Mouse (Mus musculus) liver, postnatal 0 days (tissue): ENCODE data around the gene Ino80e. TPM values are rescaled to one million over a fixed set of nuclear protein-coding genes. Genes with fewer than 3 reads are reported as not detected.
"Not testable (repeated sequence)": the region's sequence is repeated elsewhere in the genome, so short reads cannot be mapped to it uniquely, and the experiment has no call there.

Source experiments
- ATAC-seq: fragments of 200-750 bp; cut with Nextera tagmentation; 2 replicates; pipeline ENCODE4 v1.8.0; 2017; ENCODE audit warnings: mild to moderate bottlenecking, moderate library complexity
- DNase-seq: peaks from one replicate; pipeline ENCODE4 v3.0.0-alpha.2; 2016
- H3K27ac ChIP-seq: fragments of 300-500 bp; sonication (generic); 2 replicates; pipeline ENCODE4 v1.5.1; 2014; ENCODE audit warnings: antibody characterized with exemption, moderate library complexity, mild to moderate bottlenecking, low read depth
- H3K27me3 ChIP-seq: fragments of 300-500 bp; sonication (generic); 2 replicates; pipeline ENCODE4 v1.6.1; 2014; ENCODE audit warnings: low read length, control low read depth, mixed read lengths; ENCODE audit not compliant: insufficient read depth
- H3K36me3 ChIP-seq: fragments of 300-500 bp; sonication (generic); replicated peaks from 2 replicates; pipeline ENCODE4 v1.6.1; 2014; ENCODE audit warnings: mild to moderate bottlenecking, control low read depth, low read length, moderate library complexity, mixed read lengths; ENCODE audit not compliant: insufficient read depth
- H3K4me1 ChIP-seq: fragments of 300-500 bp; sonication (generic); 2 replicates; pipeline ENCODE4 v1.6.1; 2014; ENCODE audit warnings: antibody characterized with exemption, mild to moderate bottlenecking, control low read depth; ENCODE audit not compliant: insufficient read depth
- H3K4me2 ChIP-seq: fragments of 300-500 bp; sonication (generic); 2 replicates; pipeline ENCODE4 v1.6.1; 2014; ENCODE audit warnings: low read depth, mild to moderate bottlenecking, low read length, moderate library complexity, mixed read lengths
- H3K4me3 ChIP-seq: fragments of 300-500 bp; sonication (generic); 2 replicates; pipeline ENCODE4 v1.5.1; 2014; ENCODE audit warnings: low read depth, low read length
- H3K9ac ChIP-seq: fragments of 300-500 bp; sonication (generic); replicated peaks from 2 replicates; pipeline ENCODE4 v1.6.1; 2014; ENCODE audit warnings: mild to moderate bottlenecking, moderate library complexity
- H3K9me3 ChIP-seq: fragments of 300-500 bp; sonication (generic); 2 replicates; pipeline ENCODE4 v1.6.1; 2016; ENCODE audit warnings: mild to moderate bottlenecking, control low read depth, low read length, mixed read lengths
- CTCF ChIP-seq: sonication (generic); IDR thresholded peaks from 2 replicates; pipeline ENCODE4 v1.5.1; 2016; ENCODE audit warnings: antibody characterized with exemption, low read depth
- EP300 ChIP-seq: IDR thresholded peaks from 2 replicates; pipeline ENCODE4 v1.6.1; 2016; ENCODE audit warnings: antibody characterized with exemption, low read depth, mild to moderate bottlenecking
- WGBS: fragments of 180-500 bp; shearing (Covaris S2); extraction: QIAGEN DNeasy Blood & Tissue Kit; methylation state at CpG from one replicate; pipeline ENCODE4 v1.1.7; 2014; ENCODE audit not compliant: insufficient replicate concordance; 5-methylcytosine and 5-hydroxymethylcytosine counted together
- polyA plus RNA-seq: library from polyadenylated mRNA; unstranded; fragments of >200 nt; fragmentation: Nextera tagmentation; extraction: Ambion mirVana; gene quantifications from 2 replicates; pipeline ENCODE4 v1.2.1, GENCODE M21; 2015

Gene Ino80e
- 17.2 and 20.6 TPM in 2 replicates for polyA plus RNA-seq

DNA sequence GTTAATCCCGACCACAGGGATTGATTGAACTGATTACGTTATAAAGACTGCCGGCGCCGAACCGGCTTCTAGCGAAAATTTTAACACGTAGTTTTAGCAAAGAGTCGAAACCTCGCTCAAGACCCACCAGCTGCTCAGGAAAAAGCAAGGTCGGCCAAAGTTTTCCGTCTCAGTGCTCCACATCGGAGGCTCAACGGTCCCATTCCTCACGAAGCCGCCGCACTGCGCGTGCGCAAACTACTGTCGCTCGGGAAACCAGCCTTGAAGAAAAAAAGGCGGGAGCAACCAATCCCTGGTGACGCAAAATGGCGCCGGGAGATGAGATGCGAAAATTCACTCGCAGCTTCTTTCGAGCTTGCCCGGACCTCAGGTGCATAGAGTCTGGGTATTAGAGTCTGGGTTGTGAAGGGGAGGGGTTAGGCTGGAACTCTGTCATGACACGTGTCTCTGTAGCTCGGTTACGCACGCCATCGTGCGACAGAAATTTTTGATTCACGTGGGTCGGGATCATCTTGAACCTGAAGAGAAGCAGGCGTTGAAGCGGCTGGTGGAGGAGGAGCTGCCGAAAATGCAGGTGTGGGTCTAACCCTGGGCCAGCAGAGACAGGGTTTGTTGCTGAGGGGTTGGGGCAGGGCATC lies at the start of gene Ino80e:
Gene Ino80e, minus strand, starts transcription at position 231 of the 638 bp plus-strand sequence.
- peak within 1 kb of the TSS; percentile 72 for H3K4me3 ChIP-seq
- peak within 1 kb of the TSS; percentile 24 for H3K27ac ChIP-seq
- no peaks in the 10 kb centered on the region for H3K27me3 ChIP-seq
- H3K9ac ChIP-seq, result peak within 1 kb of the TSS; percentile 78
- no peaks in the 10 kb centered on the region for H3K9me3 ChIP-seq
- DNase-seq, result peak; percentile 94
- ATAC-seq, result peak; percentile 82
- H3K4me1 ChIP-seq, result peaks cover 17% of the 10 kb centered on the region
- WGBS, result under 1% methylated on average over 41 of the region's 41 CpGs
- H3K4me2 ChIP-seq, result peak within 1 kb of the TSS; percentile 95
- H3K36me3 ChIP-seq, result peaks cover 53% of the 10 kb centered on the region
- TF ChIP-seq EP300 (no peak; the same call in 1 of the 2 replicates), CTCF (no peak)

DNA sequence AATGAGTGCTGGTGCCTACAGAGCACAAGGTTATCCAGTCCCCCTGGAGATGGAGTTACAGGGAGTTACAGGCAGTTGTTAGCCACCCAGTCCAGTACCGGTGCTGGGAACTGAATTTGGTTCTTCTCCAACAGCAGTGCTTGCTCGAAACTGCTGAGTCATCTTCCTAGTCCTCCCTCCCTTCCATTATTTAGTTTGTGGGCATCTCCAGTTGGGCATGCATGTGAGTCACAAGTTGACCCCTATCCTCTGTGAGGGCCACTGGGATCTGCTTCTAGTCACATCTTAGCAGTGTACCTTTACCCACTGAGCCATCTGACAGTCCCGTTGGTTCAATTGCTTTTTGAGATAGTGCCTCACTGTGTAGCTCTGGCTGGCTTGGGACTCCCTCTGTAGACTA lies 43.4 kb upstream of the Ino80e start:
- DNase-seq, result no peak
- ATAC-seq, result no peak
- H3K9me3 ChIP-seq, result no peaks in the 10 kb centered on the region

DNA sequence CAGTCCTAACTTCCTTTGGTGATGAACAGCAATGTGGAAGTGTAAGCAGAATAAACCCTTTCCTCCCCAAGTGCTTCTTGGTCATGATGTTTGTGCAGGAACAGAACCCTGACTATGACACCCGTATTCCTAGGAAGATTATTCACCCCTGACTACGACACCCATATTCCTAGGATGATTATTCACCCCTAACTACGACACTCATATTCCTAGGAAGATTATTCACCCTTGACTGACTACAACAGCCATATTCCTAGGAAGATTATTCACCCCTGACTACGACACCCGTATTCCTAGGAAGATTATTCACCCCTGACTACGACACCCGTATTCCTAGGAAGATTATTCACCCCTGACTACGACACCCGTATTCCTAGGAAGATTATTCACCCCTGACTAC lies 37.6 kb upstream of the Ino80e start:
- peaks cover 21% of the 10 kb centered on the region for H3K4me1 ChIP-seq
- not testable (repeated sequence) for H3K27me3 ChIP-seq, DNase-seq, H3K9me3 ChIP-seq, ATAC-seq, H3K9ac ChIP-seq, H3K4me2 ChIP-seq, H3K4me3 ChIP-seq, H3K36me3 ChIP-seq, H3K27ac ChIP-seq
- 85% methylated on average over 6 of the region's 9 CpGs for WGBS

More for the DNA sequence above, 43.4 kb upstream of the Ino80e start:
- Histone ChIP-seq H3K27me3 (no peaks in the 10 kb centered on the region), H3K4me1 (no peaks in the 10 kb centered on the region), H3K4me3 (no peak overlapping the region), H3K4me2 (no peak overlapping the region), H3K27ac (no peak overlapping the region), H3K36me3 (no peaks in the 10 kb centered on the region), H3K9ac (no peak overlapping the region)
- TF ChIP-seq EP300 (no peak), CTCF (no peak)
- 52% methylated on average over 3 of the region's 3 CpGs for WGBS

DNA sequence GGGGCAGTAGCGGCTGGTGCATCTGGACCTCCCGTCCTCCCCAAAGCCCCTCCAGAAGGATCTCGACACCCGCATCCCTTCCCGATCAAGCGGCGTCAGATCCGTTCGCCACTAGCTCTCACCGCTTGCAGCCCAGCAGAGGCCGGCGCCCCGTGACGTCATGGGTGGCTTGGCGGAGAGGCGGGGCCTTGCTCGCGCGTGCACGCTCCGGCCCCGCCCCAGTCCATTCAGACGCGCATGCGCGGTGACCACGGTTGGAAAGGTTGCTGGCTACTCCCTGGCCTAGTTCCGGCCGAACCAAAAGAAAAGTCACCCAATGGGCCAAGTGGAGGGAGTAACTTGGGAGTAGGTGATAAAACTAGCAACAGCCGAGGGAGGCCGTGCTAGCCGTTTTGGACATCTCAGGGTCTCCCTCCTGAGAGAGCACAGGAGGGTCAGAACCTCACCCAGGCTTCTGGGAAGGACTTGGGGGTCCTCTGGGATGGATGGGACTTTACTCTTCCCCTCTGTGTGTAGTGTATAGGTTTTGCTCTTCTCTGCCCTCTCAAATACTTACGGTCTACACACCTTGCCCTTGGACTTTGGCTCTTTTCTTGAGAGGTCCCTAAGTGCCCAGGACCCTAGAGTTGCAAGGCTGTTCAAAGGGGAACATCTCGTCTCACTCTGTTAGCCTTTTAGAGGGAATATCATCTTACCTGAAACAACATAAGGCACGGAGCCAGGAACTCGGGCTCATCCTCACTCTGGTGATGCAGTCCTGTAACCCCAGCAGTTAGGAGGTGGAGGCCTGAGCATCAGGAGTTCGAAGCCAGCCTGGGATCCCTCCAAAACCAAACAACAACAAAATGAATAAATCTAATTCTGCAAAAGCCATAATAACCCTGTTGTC lies 36.2 kb upstream of the Ino80e start:
- no peak for TF ChIP-seq CTCF
- Histone ChIP-seq H3K9me3 (no peaks in the 10 kb centered on the region), H3K27me3 (no peaks in the 10 kb centered on the region), H3K36me3 (peaks cover 3% of the 10 kb centered on the region; the same call in 1 of the 2 replicates), H3K4me2 (peak overlapping the region; percentile 95), H3K27ac (peak overlapping the region; percentile 90), H3K9ac (peak overlapping the region; percentile 78), H3K4me3 (peak overlapping the region; percentile 72), H3K4me1 (peaks cover 21% of the 10 kb centered on the region)
- 12% methylated on average over 35 of the region's 37 CpGs for WGBS
- ATAC-seq (peak; percentile 97), DNase-seq (peak; percentile 98)

DNA sequence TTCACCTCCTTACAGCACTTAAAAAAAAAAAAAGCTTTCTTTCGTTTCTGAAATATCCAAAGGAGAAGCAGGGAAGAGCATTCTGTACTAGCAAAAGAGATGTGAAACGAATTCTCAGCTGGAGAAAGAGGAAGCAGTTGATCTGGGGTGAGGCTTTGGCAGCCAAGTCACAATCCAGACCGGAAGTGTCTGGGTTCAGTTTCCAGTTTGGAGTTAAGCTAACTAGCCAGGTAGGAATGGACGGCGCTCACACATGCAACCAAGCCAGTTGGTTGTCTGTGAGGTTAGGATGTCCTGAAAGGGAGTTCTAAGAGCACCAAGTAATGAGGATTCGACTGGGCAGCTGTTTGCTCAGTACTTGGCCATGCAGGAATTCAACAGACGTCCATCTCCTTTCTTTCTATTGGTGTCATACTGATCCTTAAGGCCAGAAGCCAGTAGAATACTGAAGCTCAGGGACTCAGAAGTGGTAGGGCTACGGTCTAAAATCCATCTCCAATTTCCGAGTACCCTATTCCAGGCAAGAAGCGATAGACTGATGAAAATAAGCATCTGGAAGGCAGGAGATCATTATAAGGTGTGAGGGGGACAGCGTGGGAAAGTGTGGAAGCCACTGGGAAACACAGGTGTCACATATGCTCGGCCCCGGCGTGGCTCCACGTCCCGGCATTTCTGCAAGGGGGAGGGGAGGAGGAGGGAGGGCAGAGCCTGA lies 35.4 kb upstream of the Ino80e start:
- H3K27ac ChIP-seq, result peak overlapping the region; percentile 90
- TF ChIP-seq CTCF (no peak), EP300 (no peak)
- H3K36me3 ChIP-seq, result peaks cover 7% of the 10 kb centered on the region
- DNase-seq (peak; percentile 39), ATAC-seq (peak; percentile 59)
- peak overlapping the region; percentile 72 for H3K4me3 ChIP-seq
- WGBS, result 9% methylated on average over 15 of the region's 16 CpGs
- no peaks in the 10 kb centered on the region for H3K27me3 ChIP-seq
- peaks cover 21% of the 10 kb centered on the region for H3K4me1 ChIP-seq
- H3K4me2 ChIP-seq, result peak overlapping the region; percentile 95
- H3K9ac ChIP-seq, result peak overlapping the region; percentile 78
- no peaks in the 10 kb centered on the region for H3K9me3 ChIP-seq

DNA sequence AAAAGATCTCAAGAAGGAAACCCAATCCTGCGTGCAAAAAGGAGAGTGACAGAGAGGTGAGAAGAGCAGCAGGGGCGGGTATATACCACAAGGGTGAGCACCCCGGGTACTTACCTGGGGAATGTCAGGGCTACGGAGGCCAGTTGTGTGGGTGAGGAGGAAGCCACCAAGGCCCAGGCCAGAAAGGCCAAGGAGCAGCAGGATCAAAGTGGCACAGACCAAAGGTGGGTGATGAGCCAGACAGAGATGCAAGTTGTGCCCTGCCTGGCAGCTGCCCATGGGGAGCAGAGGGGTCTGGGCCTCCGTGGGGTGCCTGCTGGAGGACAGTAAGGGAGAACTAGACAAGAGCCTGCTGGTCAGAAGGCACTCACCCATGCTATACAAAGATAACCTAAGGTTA lies 34.7 kb upstream of the Ino80e start:
- H3K36me3 ChIP-seq, result peaks cover 7% of the 10 kb centered on the region
- no peak for ATAC-seq
- H3K9me3 ChIP-seq, result no peaks in the 10 kb centered on the region
- no peak for TF ChIP-seq EP300
- no peak for TF ChIP-seq CTCF
- no peaks in the 10 kb centered on the region for H3K27me3 ChIP-seq
- peak overlapping the region; percentile 90 for H3K27ac ChIP-seq
- peak overlapping the region; percentile 78 for H3K9ac ChIP-seq
- WGBS, result 75% methylated on average over 5 of the region's 5 CpGs
- peak overlapping the region; percentile 72 for H3K4me3 ChIP-seq
- peaks cover 21% of the 10 kb centered on the region for H3K4me1 ChIP-seq
- H3K4me2 ChIP-seq, result peak overlapping the region; percentile 95
- DNase-seq, result no peak
